8 mouse cellular contexts compared by ENCODE assay signal in genomic region chr7:74555416-74555815, GRCm38 (mm10). TPM values are rescaled to one million over a fixed set of nuclear protein-coding genes. Genes with fewer than 3 reads are reported as not detected.
A peak's percentile ranks its signal among the peaks of the same experiment; 100 is the strongest.
DNase-seq lines count a peak whose midpoint lies in the region; ATAC-seq lines count a peak whose summit lies in the region.

No protein-coding gene starts in this region.

- 12% methylated on average over 6 of the region's 6 CpGs for WGBS in hindbrain, embryonic 12.5 days
- WGBS in lung, embryonic 15.5 days: 15% methylated on average over 6 of the region's 6 CpGs

- peaks cover 26% of the 10 kb centered on the region for H3K27me3 ChIP-seq in hindbrain, embryonic 12.5 days
- peaks cover 26% of the 10 kb centered on the region for H3K27me3 ChIP-seq in lung, embryonic 15.5 days

- H3K9me3 ChIP-seq in hindbrain, embryonic 12.5 days (replicated peaks): no peaks in the 10 kb centered on the region
- no peaks in the 10 kb centered on the region for H3K9me3 ChIP-seq in lung, embryonic 15.5 days

- H3K9ac ChIP-seq in hindbrain, embryonic 12.5 days: peak overlapping the region; percentile 73; the same call in 1 of the 2 replicates
- H3K9ac ChIP-seq in lung, embryonic 15.5 days: 0 out of 2 replicates have a peak overlapping the region, but pooled peaks have one; percentile 63

- peak overlapping the region; percentile 87; the same call in 1 of the 2 replicates for H3K27ac ChIP-seq in hindbrain, embryonic 12.5 days
- H3K27ac ChIP-seq in lung, embryonic 15.5 days: no peak overlapping the region

- peak overlapping the region; percentile 76 for H3K4me3 ChIP-seq in hindbrain, embryonic 12.5 days
- peak overlapping the region; percentile 59 for H3K4me3 ChIP-seq in lung, embryonic 15.5 days

- H3K4me2 ChIP-seq in hindbrain, embryonic 12.5 days (replicated peaks): peak overlapping the region; percentile 90
- H3K4me2 ChIP-seq in lung, embryonic 15.5 days: peak overlapping the region; percentile 93

- ATAC-seq in hindbrain, embryonic 12.5 days (ENCODE audit: low FRiP score): peak; percentile 27
- peak; percentile 27; the same call in 1 of the 2 replicates for ATAC-seq in lung, embryonic 15.5 days (ENCODE audit: borderline replicate concordance, extremely low read depth, low FRiP score, low TSS enrichment)
- ATAC-seq in neutrophil, adult 5-6 weeks (ENCODE audit: extremely low read depth, insufficient number of reproducible peaks, low FRiP score, poor library complexity, severe bottlenecking): 0 out of 2 replicates have a peak, but pooled peaks have one; percentile 28

- peak; percentile 79 for DNase-seq in R1 (ENCODE audit: low read depth, low spot score)
- peak; percentile 84 to 85 for DNase-seq in cerebellum, postnatal 10 days
- DNase-seq in frontal cortex, postnatal 25 days (ENCODE audit: low spot score in 2 of 2): peak; percentile 39 to 54
- peak; percentile 72 to 77 for DNase-seq in layer of hippocampus, postnatal 10 days (ENCODE audit: low spot score in 2 of 2)
- peak; percentile 70 for DNase-seq in thymus, postnatal 25 days

- no peaks in the 10 kb centered on the region for H3K36me3 ChIP-seq in hindbrain, embryonic 12.5 days
- no peaks in the 10 kb centered on the region for H3K36me3 ChIP-seq in lung, embryonic 15.5 days

- peaks cover 21% of the 10 kb centered on the region for H3K4me1 ChIP-seq in hindbrain, embryonic 12.5 days
- peaks cover 12% of the 10 kb centered on the region for H3K4me1 ChIP-seq in lung, embryonic 15.5 days

RNA-seq across cellular contexts. Expression of gene Slco3a1, which starts 0.8 kb away (rescaled TPM):
- polyA plus RNA-seq in hindbrain, embryonic 12.5 days (2016; fragmentation: Nextera tagmentation; extraction: Ambion mirVana): 16.4 and 18.2 TPM in 2 replicates
- 10 to 100 TPM; 65.6 to 66.6 TPM for total RNA-seq in layer of hippocampus, postnatal 10 days (2021)
- 8.2 and 8.9 TPM in 2 replicates for polyA plus RNA-seq in lung, embryonic 15.5 days (2015; fragmentation: Nextera tagmentation; extraction: Ambion mirVana)
- total RNA-seq in neutrophil, adult 5-6 weeks (2017): 12.3 and 13.5 TPM in 2 replicates
